16 mouse cellular contexts compared by ENCODE assay signal in the genomic region with DNA sequence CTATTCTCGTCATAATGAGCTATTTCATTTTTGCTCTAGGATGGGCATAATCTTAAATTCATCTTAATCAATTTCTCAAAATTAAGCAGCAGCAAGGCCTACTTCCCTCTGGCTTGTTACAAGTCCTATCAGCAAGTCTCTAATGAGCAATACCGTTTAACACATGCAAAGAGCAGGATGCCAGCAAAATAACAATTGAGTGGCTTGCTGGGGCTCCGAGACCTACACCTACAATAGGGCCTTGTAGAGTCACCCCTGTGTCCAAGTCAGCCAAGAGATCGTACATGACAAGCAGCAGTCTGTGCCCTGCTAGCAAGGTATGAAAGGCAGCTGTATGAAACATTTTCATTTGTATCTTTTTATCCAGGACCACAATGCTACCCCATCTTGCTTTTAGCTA.
"Had no signal": no experiment of that assay in that cellular context is flagged by ENCODE, and none has a peak within 500 bp of the region (broad histone marks: within the 10 kb centered on the region; RNA-seq: fewer than 3 reads in every experiment).

No protein-coding gene starts in this region.

- H3K36me3 ChIP-seq: neural tube, embryonic 13.5 days; neural tube, embryonic 15.5 days; stomach, embryonic 15.5 days had no signal

- H3K4me3 ChIP-seq: neural tube, embryonic 13.5 days; neural tube, embryonic 15.5 days; stomach, embryonic 15.5 days had no signal

- H3K9me3 ChIP-seq: neural tube, embryonic 13.5 days; neural tube, embryonic 15.5 days; stomach, embryonic 15.5 days had no signal

- H3K4me1 ChIP-seq: stomach, embryonic 15.5 days had no signal

- H3K9ac ChIP-seq: neural tube, embryonic 13.5 days; neural tube, embryonic 15.5 days; stomach, embryonic 15.5 days had no signal

- H3K27ac ChIP-seq: neural tube, embryonic 13.5 days; neural tube, embryonic 15.5 days; stomach, embryonic 15.5 days; stomach, postnatal 0 days had no signal

- H3K4me2 ChIP-seq: neural tube, embryonic 13.5 days; neural tube, embryonic 15.5 days; stomach, embryonic 15.5 days had no signal

- DNase-seq: retina, postnatal 1 day; right cerebral cortex, adult 18-20 months; right cerebral cortex, postnatal 14 days; right cerebral cortex, postnatal 25 days; right cerebral cortex, postnatal 4 days; spleen, adult 18-20 months; thymus, adult 18-20 months; thymus, adult 2 months; thymus, postnatal 14 days; thymus, postnatal 25 days; thymus, postnatal 36 days; thymus, postnatal 4 days had no signal

- H3K27me3 ChIP-seq: neural tube, embryonic 13.5 days; neural tube, embryonic 15.5 days; stomach, embryonic 15.5 days had no signal
